Mouse (Mus musculus) G1E (cell line): ENCODE results near the gene Nt5c1b.

Source experiments
- CTCF ChIP-seq: IDR thresholded peaks from 2 replicates; pipeline ENCODE4 v1.5.1; 2012; ENCODE audit warnings: low read depth, low read length, inconsistent platforms, mixed read lengths
- GATA1 ChIP-seq: IDR thresholded peaks from 2 replicates; pipeline ENCODE4 v1.6.1; 2012; ENCODE audit warnings: borderline replicate concordance, low read length, inconsistent platforms, mixed read lengths
- GATA2 ChIP-seq: IDR thresholded peaks from 2 replicates; pipeline ENCODE4 v1.6.1; 2012; ENCODE audit warnings: low read depth, low read length, inconsistent platforms, borderline replicate concordance
- POLR2AphosphoS5 ChIP-seq: IDR thresholded peaks from 2 replicates; pipeline ENCODE4 v1.6.1; 2012; ENCODE audit warnings: low read depth, low read length, inconsistent platforms; ENCODE audit not compliant: insufficient replicate concordance
- TAL1 ChIP-seq: conservative IDR thresholded peaks from 2 replicates; pipeline ENCODE4 v1.6.1; 2012; ENCODE audit warnings: low read depth, low read length, inconsistent platforms, mixed read lengths

- TF ChIP-seq TAL1 (no peak), CTCF (no peak), GATA1 (no peak), GATA2 (no peak), POLR2AphosphoS5 (no peak)
These were observed 42.1 kb upstream of the Nt5c1b start for GRCm38 (mm10) chr12:10327651-10328050.
